Mouse (Mus musculus) spleen, postnatal 10 days (tissue): ENCODE results near the gene Robo2.
A peak's percentile ranks its signal among the peaks of the same experiment; 100 is the strongest.

Experiments used
- DNase-seq, 2 experiments: peaks; one replicate each; pipeline ENCODE4 v3.0.0; 2021 to 2022; ENCODE audit warnings: low spot score in 2 of 2

Robo2 gene

DNA sequence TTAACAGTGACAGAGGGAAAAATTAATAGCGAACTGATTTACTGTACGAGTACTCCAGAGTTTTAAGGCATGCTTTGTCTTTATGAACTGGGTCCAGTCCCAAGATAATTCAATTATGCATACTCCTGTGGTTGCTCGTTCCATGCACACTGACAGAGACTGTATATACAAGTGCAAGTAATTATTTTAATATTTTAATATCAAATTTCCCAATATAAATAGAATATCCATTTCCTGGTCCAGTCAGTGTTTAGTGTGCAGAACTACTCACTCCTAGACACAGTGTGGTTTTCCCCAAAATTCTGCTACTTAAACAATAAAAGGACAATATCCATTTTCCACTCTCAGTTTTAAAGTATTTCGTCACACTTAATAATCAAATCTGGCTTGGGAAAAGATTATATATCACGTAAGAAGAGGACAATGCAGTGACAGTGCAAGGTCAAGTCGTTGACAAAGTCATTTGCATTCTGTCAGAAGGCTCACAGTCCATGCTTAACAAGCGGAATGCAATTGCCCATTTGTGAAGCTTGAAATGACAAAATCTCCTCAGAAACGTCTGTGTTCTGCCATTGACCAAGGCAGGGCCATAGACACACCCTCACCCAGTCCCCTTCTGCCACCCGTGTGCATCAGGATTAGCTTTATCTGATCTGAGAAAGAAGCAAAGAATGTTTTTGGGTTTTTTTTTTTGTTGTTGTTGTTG is 89.8 kb downstream of the Robo2 start:
- no peak for DNase-seq

DNA sequence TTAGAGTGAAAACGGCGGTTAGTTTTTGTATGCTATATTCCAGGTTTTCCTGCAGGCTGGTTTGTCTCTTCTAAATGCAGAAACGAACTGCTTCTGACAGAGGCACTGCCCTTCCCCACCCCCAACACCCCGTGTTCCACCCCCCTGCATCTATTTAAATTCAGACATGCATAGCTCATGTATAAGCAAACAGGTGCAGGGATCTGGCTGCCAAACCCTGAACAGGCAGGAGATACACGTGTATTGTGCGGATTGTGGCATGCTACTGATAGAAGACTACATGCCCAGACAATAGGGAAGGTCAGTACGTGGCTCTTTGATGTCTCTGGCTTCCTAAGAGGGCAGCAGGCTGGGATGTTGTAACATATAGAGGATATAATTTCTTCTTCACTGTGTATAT is 95.5 kb downstream of the Robo2 start:
- DNase-seq, result no peak

DNA sequence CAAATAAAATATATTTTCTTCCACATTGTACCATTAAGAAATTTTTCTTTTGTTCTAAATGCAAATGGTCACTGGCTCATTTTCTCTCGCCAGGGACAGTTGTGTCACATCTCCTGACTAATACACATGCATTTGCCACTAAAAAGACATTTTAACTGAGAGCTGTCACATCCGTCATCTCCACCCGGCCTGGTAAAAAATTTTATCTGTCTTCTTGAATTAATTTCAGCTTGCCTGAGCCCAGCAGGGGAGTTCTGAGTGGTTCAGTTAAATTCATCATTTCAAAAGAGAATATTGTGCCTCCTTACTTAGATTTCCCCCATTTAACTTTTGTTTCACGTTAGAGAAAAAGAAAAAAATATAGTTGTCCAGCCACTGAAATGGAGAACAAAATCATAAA is 98.4 kb downstream of the Robo2 start:
- no peak for DNase-seq

DNA sequence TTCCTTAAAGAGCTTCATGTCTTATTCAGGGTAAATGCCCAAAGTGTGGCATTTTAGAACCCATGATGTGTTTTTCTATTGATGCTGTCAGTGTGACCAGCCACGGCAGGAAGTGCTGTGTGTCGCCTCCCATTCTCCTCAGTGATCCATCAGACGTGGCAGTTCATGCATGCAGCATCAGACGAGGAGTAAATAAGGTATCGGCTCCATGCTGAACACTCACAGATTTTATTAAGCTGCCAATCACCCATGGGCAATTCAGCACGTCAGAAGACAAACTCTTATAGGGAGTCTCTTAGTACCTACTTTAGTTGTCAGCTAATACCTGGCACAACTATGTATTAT is 104.1 kb downstream of the Robo2 start:
- no peak for DNase-seq

DNA sequence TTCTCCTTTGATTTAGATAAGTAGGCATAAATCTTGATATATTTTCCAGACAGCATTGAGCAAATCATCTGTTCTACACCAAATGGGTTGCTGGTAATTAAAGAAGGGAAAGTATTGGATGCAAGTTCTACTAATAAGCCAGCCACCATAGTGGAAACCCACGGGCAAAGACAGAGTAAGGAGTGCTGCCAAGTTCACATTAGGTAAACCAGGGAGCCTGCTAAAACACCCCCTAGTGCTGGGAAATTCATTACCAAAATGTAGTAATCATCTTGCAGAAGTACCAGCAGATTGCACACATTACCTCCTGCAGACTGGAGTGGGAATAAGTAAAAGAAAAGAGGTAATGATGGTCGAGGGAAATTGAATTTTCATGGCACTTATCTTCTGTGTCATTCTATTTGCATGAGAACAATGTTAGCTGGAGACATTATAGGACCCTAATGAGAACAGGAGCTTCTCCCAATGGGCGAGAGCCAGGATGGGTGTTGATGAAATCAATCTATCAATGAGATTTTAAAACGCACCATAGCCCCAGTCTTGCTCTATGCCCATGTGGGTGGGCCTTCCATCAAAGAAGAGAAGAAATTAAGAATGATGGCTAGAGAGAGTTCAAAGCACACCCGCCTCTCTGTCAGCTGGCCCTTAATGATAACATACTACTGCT is 104.6 kb downstream of the Robo2 start:
- DNase-seq, result no peak

DNA sequence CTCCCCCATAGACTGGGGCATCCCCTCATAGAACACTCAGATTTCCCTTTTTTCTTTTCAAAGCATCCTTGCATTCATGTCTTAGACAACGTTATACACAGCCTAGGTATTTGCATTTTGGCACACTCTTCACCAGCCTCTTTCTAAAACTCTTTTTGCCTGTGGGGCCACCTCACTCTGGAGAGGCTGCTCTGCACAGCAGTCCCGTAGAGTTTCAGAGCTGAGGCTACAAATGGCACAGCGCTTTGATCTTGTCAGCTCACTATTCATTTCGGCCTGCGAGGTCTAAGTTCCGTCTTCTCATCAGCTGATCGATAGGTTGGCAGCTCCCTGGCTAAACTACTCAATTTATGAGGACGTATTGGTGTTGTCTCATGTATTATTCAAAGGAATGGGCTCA is 123.7 kb downstream of the Robo2 start:
- DNase-seq, result no peak

DNA sequence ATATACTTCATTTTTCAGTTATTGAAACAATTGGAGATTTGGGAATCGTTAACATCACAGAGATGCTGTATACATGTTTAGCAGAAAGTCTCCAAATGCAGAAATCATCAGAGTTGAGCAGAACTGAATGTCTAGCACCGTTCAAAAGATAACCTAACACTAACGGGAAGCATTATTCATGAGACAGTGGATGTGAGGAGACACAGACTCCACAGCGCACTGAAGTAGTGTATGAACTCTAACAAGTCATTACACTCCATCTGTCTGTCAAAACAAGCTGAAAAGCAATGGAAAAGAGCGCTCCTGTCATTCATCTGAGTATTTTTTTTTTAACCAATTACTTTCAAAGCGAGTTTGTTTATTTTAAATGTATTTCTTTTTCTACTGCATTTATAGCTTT is 129.1 kb downstream of the Robo2 start:
- no peak for DNase-seq

DNA sequence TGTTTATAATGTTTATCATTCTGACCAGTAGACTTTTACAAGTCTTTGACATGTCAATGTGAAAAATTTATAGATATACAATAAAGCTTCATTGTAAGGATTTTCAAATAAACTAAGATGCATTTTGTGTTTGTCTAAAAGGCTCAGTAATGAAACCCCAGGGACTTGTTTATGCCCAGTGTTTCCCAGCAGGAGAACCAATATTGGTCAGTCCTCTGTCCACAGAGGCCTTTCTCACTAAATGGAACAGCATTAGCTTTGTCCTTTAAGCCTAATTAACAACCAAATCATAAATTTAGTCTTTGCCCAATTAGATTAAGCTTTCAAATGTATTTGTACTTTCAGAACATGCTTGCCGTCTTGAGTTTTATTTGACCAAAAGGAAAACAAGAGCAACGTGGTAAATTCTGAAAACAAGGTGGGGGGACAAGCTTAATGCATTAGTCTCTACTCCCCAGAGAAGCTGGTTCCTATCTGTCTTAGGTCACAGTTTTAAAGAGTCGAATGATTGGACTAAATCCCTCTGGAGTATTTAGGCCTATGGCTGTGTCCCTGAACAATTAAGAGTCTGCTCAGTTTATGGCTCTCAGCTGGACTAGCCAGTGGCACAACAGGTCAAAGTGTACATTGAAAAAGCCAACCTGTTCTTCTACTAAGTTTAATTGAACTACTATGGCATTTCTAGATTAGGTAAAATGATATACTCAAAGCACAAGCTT is 134.6 kb downstream of the Robo2 start:
- DNase-seq, result no peak

DNA sequence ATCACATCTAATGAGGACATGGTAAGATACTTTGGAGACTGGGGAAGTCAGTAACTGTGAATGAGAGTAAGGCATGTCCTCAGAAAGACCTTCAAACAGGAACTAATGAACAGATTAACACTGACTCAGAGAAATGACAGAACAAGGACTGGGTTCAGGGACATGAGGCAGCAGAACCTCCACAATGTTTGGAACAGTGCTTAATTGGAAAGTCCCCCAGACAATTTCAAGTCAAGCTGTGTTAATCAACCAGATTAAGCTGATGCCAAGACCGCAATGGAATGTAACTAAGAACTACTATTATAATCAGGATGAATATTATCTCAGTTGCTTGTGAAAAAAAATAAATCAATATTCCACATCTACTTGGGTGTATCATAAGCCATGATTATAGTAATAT is 137.0 kb downstream of the Robo2 start:
- no peak for DNase-seq

DNA sequence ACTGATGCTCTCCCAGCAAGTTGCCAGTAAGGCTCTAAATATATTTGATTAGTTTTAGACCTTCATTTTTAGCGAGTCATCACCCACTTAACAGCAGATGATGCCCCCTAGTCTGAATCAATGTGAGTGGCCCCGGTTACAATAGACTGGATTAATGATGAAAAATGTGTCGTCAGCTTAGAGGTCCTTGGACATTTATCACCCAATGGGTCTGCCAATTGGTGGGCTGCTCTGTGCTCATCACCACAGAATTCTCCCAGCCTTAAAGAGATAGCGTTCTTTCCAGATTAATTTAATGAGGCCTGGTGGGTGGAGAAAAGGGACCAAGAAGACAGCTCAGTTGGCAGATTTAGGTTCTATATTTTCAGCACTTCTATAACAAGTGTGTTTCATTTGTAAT is 138.6 kb downstream of the Robo2 start:
- no peak for DNase-seq

DNA sequence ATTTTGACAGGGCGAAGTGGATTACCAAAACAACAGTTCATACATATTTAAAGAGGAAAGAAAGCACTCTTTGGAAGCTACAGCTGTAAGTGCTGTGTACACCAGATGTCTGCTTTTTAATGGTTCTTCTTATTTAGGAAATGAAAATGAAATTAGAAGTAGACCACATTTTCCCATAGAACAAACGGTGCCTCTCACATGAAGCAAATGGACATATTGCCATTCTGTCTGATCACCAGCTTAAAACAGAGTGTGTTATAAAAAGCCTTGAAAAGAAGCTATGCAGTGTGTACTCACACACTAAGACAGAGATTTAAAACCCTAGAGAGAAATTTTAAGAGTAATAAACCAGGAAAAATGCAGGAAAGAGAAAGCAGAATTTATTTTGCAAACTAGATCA is 153.4 kb downstream of the Robo2 start:
- no peak for DNase-seq

DNA sequence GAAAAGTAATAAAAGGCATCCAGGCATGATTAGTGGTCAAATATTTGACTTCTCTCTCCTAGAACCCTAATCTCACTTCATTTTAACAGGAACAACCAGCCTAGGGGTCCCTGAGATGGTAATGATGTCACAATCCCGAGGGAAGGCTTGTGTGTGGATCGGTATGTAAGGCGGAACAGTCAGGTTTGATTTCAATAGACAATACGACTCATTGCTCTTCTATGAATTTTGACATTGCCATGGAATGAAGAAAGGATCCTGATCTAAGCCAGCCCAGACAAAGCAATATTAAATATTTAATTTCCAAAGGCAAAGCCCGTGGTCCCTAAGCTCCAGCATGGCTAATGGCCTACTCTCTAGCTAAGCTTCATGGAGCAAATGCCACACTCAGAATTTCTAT is 167.2 kb downstream of the Robo2 start:
- DNase-seq, result no peak

DNA sequence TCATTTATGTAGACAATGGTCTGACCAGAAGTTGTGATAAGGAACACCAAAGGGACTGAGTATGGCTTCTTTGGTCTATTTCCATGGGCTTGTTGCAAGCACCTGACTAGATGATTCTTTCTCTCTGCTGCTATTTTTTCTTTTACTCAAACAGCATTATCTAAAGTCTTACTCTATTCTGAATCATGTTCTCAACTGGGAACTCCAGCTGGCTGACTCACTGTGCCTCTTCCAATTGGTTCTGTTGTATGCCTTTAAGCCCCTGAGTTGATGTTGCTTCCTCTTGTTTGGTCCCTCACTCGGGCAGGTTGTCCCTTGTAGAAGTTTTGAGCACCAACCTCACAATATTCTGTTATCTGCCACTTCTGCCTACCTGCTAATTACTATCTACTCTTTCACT is 170.1 kb downstream of the Robo2 start:
- DNase-seq, result no peak

DNA sequence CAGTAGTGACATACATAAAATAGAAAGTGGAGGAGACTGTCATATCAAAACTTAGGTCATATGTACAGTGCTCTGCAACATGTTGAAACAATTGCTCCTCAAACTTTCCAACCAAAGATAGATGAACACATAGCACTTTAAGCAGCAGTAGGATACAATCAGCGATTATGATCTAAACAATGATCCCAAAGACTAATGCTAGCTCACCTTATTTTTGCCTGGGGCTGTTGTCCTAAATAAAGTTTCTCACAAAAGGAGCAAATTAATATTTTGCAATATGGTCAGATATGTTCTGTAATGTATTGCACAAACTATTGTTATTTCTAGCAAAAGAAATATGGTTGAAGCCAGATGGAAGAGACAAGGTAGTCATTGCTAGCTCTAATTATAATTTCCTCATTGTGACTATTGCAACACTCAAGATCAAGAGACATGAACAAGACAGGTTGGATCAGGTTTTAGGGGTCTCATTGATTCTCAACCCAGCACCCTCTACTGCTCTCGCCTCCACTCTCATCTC is 174.2 kb downstream of the Robo2 start:
- DNase-seq, result no peak

DNA sequence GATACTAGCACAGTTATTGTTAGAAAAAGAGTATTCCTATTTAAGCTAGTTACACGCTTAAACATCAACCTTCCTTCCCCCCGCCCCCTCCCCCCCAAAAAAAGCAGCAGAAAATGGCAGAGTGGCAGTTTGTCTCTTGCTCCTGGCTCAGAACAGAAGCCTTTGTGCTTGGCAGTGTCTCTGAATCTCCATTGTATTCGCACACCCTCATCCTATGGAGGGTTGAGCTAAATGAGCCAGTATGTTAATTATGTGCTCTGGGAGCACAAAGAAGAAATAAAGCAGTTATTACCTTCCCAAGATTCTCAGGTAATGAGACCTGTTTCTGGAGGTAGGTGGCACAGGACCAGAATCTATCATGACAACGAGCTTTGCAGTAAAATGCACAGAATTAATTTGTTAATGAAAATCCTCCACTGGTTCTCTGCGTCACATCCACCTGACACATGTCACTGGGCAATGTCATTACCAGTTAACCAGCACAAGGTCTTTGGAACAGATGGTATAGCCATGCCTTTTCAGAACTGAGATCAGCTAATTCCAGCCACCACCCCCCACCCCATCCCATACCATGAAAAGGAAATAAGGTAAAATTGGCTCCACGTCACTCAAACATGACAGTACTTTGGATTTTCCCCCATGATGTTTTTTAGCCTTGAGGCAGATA is 177.1 kb downstream of the Robo2 start:
- DNase-seq, result no peak

DNA sequence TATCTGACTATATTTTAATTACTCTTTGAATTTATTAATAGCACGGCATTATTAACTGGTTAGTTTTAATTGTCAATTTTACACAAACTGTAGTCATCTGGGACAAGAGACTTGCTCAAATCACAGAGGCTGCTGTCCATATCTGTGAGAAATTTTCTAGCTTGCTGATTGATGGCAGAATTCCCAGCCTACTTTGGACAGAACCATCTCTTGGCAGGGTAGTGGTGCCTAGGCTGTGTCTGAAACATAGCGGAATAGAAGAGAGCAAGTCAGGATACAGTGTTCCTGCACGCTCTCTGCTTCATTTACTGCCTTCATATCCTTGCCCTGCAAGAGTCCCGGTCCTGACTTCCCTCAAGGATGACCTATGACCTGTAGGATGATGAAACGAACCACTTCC is 178.0 kb downstream of the Robo2 start:
- DNase-seq, result no peak

DNA sequence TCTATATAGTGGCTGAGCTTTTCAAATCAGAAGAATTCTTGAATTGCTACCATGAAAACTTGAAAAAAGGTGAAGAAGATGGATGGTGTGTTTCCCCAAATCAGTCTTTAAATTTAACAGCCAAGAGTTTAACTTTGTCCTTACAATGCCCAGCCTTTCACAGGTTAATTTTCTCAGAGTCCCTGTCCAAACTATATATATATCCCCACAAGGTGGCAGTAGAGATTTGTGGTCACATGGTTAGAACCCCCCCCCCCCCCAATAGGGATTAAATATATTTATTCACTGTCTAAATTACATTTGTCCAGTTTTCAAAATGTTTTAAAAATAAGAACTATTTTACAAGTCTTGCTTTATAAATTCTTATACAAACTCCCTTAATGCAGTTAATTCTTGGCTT is 184.3 kb downstream of the Robo2 start:
- no peak for DNase-seq

DNA sequence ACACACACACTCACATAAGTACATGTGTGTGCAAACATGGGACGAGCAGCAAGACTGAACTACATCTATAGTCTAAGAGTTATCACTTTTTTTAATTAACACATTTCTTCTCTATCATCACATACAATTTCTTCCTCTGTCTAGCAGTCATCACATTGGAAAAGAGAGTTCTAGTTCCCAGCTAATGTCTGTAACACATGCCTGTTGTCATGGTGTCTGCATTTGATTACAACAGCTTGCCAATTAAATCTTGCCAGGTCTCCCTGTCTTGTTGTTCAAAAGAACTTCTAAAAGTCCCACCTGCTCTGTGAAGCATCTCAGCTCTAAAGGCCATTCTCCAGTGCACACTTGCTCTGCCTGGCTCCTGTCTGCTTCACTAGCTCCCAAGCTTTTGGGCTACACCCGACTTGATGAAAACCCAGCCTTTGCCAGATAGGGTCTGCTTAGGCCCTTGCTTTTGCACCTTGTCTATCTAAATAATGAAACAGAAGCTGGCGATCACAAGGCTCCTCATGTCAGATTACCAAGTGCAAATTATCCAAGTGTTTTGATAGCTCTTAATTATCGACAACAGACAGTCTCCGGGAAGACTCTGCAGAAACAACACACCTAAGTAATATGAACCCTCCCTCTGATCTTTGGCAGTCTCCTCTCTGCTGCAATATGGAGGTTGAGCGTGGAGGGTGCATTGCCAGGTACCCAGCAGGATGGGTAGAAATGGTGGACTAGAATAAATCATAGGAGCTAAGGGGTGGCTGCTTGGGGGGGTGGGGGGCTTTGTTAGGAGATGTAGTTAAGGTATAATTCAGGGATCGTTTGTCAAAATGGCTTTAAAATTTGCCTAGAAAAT is 186.0 kb downstream of the Robo2 start:
- no peak for DNase-seq

DNA sequence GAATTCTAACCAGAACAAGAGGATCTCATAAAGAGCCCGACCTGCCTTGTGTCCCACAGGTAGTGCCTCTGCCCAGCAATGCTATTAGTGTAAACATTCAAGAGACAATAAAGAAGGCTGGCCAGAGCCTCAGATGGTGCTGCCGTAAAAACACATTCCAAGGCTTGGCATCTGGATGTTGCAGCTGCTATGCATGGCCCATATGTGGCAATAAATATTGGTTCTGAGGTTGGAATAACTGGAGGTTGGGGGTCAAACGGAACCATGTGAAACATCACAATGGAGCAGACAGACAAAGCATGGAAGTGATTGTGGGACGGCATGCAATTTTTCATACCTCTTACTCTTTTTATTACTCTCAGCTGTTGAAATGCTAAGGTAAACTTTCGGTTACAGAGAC is 189.1 kb downstream of the Robo2 start:
- DNase-seq, result no peak

DNA sequence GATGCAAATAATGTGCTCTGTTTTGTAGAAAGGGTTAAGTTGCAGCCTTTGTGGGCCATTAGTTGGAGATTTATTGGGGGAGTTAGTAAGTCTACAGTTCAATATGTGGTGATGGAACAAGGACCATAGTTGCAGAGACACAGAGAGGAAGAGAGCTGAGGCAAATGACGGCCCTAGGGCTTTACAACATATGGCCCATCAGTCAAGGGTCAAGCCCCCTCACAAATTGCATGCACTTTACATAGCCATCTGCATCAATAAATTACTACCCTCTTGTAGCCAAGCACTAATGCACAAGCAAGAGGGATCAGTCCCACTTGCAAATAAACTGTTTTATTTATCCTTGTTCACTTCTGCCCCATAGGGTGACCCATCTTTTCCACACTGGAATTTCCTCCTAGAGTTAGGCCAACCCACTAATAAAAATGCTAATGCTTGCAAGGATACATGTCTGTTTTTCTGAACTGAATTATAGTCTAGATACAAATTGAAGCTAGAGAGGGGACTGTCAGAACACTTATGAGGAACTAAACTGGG is 194.7 kb downstream of the Robo2 start:
- DNase-seq, result no peak

DNA sequence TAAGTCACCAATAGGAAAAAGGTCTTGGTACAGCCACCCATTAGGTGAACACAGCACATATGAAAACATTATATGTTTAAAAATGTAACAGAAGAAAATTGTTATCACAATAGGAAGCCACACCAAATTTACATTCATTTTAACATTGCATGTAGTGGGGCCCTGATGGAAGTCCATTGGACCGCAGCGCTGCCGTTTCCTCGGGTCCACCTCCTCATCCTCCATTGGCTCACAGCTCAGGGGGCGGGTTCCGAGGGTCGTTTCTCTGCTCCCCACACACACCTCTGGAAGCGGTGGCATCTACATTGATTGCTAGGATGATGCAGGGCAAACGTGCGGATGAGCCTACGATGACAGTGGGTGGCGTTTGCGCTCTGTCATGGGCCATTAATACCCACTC is 195.8 kb downstream of the Robo2 start:
- DNase-seq, result peak in 1 of 2 experiments; percentile 19
